Mouse (Mus musculus) embryonic facial prominence, embryonic 15.5 days (tissue): ENCODE data around the gene Spsb3. TPM values are rescaled to one million over a fixed set of nuclear protein-coding genes. Genes with fewer than 3 reads are reported as not detected.

ENCODE experiments used
- ATAC-seq: fragments of 200-750 bp; cut with Nextera tagmentation; 2 replicates; pipeline ENCODE4 v1.8.0; 2017; ENCODE audit warnings: low read depth, moderate TSS enrichment; ENCODE audit not compliant: insufficient number of reproducible peaks, low FRiP score, low TSS enrichment
- H3K27ac ChIP-seq: fragments of 300-500 bp; sonication (generic); replicated peaks from 2 replicates; pipeline ENCODE4 v1.5.1; 2015; ENCODE audit warnings: mild to moderate bottlenecking, inconsistent platforms
- H3K27me3 ChIP-seq: fragments of 300-500 bp; sonication (generic); 2 replicates; pipeline ENCODE4 v1.6.1; 2015; ENCODE audit warnings: inconsistent platforms
- H3K36me3 ChIP-seq: fragments of 300-500 bp; sonication (generic); 2 replicates; pipeline ENCODE4 v1.6.1; 2015; ENCODE audit warnings: mild to moderate bottlenecking, inconsistent platforms
- H3K4me1 ChIP-seq: fragments of 300-500 bp; sonication (generic); 2 replicates; pipeline ENCODE4 v1.6.1; 2015; ENCODE audit warnings: inconsistent platforms
- H3K4me2 ChIP-seq: fragments of 300-500 bp; sonication (generic); replicated peaks from 2 replicates; pipeline ENCODE4 v1.6.1; 2015; ENCODE audit warnings: mild to moderate bottlenecking, inconsistent platforms
- H3K4me3 ChIP-seq: fragments of 300-500 bp; sonication (generic); replicated peaks from 2 replicates; pipeline ENCODE4 v1.5.1; 2015; ENCODE audit warnings: mild to moderate bottlenecking, inconsistent platforms
- H3K9ac ChIP-seq: fragments of 300-500 bp; sonication (generic); 2 replicates; pipeline ENCODE4 v1.6.1; 2015; ENCODE audit warnings: inconsistent platforms
- H3K9me3 ChIP-seq: fragments of 300-500 bp; sonication (generic); replicated peaks from 2 replicates; pipeline ENCODE4 v1.6.1; 2016; ENCODE audit warnings: inconsistent platforms
- WGBS: fragments of 180-500 bp; shearing (Covaris S2); methylation state at CpG from one replicate; pipeline ENCODE4 v1.1.7; 2015; 5-methylcytosine and 5-hydroxymethylcytosine counted together
- polyA plus RNA-seq: library from polyadenylated mRNA; unstranded; fragments of >200 nt; fragmentation: Nextera tagmentation; extraction: Ambion mirVana; gene quantifications from 2 replicates; pipeline ENCODE4 v1.2.1, GENCODE M21; 2015

The Spsb3 gene
- polyA plus RNA-seq, 1 experiment from 2014 or later, result 43.5 TPM

- no peak overlapping the region for H3K4me2 ChIP-seq
- WGBS, result 86% methylated on average over 19 of the region's 19 CpGs
- no peaks in the 10 kb centered on the region for H3K9me3 ChIP-seq
- H3K9ac ChIP-seq, result no peak overlapping the region
- no peak for ATAC-seq
- H3K36me3 ChIP-seq, result peaks cover 52% of the 10 kb centered on the region
- no peaks in the 10 kb centered on the region for H3K27me3 ChIP-seq
- no peak overlapping the region for H3K4me3 ChIP-seq
- H3K27ac ChIP-seq, result no peak overlapping the region
- peaks cover 39% of the 10 kb centered on the region for H3K4me1 ChIP-seq
Observed at GRCm38 (mm10) chr17:24890151-24891092, 4.0 kb downstream of the Spsb3 start.

- Histone ChIP-seq H3K9me3 (no peaks in the 10 kb centered on the region), H3K27ac (no peak overlapping the region), H3K27me3 (no peaks in the 10 kb centered on the region), H3K4me1 (peaks cover 41% of the 10 kb centered on the region), H3K9ac (no peak overlapping the region), H3K4me3 (no peak overlapping the region), H3K4me2 (no peak overlapping the region), H3K36me3 (peaks cover 52% of the 10 kb centered on the region)
- no peak for ATAC-seq
- WGBS, result 81% methylated on average over 13 of the region's 13 CpGs
Observed at GRCm38 (mm10) chr17:24891321-24891720, 4.9 kb downstream of the Spsb3 start.

GRCm38 (mm10) chr17:24892785-24893184, 6.3 kb downstream of the Spsb3 start:
- Histone ChIP-seq H3K36me3 (peaks cover 57% of the 10 kb centered on the region), H3K4me2 (no peak overlapping the region), H3K9me3 (no peaks in the 10 kb centered on the region), H3K4me1 (peaks cover 49% of the 10 kb centered on the region), H3K4me3 (no peak overlapping the region), H3K27me3 (no peaks in the 10 kb centered on the region), H3K9ac (no peak overlapping the region), H3K27ac (no peak overlapping the region)
- no peak for ATAC-seq
- WGBS, result 92% methylated on average over 12 of the region's 12 CpGs

GRCm38 (mm10) chr17:24893276-24893675, 6.8 kb downstream of the Spsb3 start:
- H3K27me3 ChIP-seq, result no peaks in the 10 kb centered on the region
- WGBS, result 89% methylated on average over 2 of the region's 2 CpGs
- peaks cover 47% of the 10 kb centered on the region for H3K4me1 ChIP-seq
- no peaks in the 10 kb centered on the region for H3K9me3 ChIP-seq
- ATAC-seq, result no peak
- H3K36me3 ChIP-seq, result peaks cover 60% of the 10 kb centered on the region
- H3K9ac ChIP-seq, result no peak overlapping the region
- peak overlapping the region; percentile 84 for H3K4me3 ChIP-seq
- no peak overlapping the region for H3K27ac ChIP-seq
- 0 out of 2 replicates have a peak overlapping the region, but pooled peaks have one; percentile 95 for H3K4me2 ChIP-seq

GRCm38 (mm10) chr17:24894061-24894994, 7.9 kb downstream of the Spsb3 start:
- ATAC-seq, result no peak
- Histone ChIP-seq H3K4me1 (peaks cover 43% of the 10 kb centered on the region), H3K9ac (peak overlapping the region; percentile 83), H3K27me3 (no peaks in the 10 kb centered on the region), H3K4me2 (peak overlapping the region; percentile 95), H3K4me3 (peak overlapping the region; percentile 84), H3K9me3 (no peaks in the 10 kb centered on the region), H3K36me3 (peaks cover 62% of the 10 kb centered on the region), H3K27ac (peak overlapping the region; percentile 91)
- 9% methylated on average over 31 of the region's 31 CpGs for WGBS

- peak within 1 kb of the TSS; percentile 84 for H3K4me3 ChIP-seq
- H3K9me3 ChIP-seq, result no peaks in the 10 kb centered on the region
- peaks cover 64% of the 10 kb centered on the region for H3K36me3 ChIP-seq
- peak within 1 kb of the TSS; percentile 95 for H3K4me2 ChIP-seq
- H3K27ac ChIP-seq, result peak within 1 kb of the TSS; percentile 91
- ATAC-seq, result 0 out of 2 replicates have a peak, but pooled peaks have one; percentile 59
- no peaks in the 10 kb centered on the region for H3K27me3 ChIP-seq
- H3K4me1 ChIP-seq, result peaks cover 43% of the 10 kb centered on the region
- peak within 1 kb of the TSS; percentile 83 for H3K9ac ChIP-seq
- WGBS, result under 1% methylated on average over 62 of the region's 62 CpGs
Observed at GRCm38 (mm10) chr17:24894995-24895547, 8.6 kb downstream of the Spsb3 start, which contains the start of the genes Eme2 and Mrps34. Gene Eme2, minus strand, starts transcription at chr17:24895087. Gene Mrps34, plus strand, starts transcription at chr17:24895116.

GRCm38 (mm10) chr17:24895571-24896240, 9.3 kb downstream of the Spsb3 start:
- WGBS, result 10% methylated on average over 23 of the region's 23 CpGs
- ATAC-seq, result no peak
- peak overlapping the region; percentile 91 for H3K27ac ChIP-seq
- no peaks in the 10 kb centered on the region for H3K27me3 ChIP-seq
- peaks cover 43% of the 10 kb centered on the region for H3K4me1 ChIP-seq
- H3K36me3 ChIP-seq, result peaks cover 64% of the 10 kb centered on the region
- H3K9ac ChIP-seq, result peak overlapping the region; percentile 83
- peak overlapping the region; percentile 84 for H3K4me3 ChIP-seq
- H3K9me3 ChIP-seq, result no peaks in the 10 kb centered on the region
- H3K4me2 ChIP-seq, result peak overlapping the region; percentile 95

GRCm38 (mm10) chr17:24896241-24896992, 10.0 kb downstream of the Spsb3 start, which contains the start of gene Nme3:
Gene Nme3, plus strand, starts transcription at chr17:24896500.
- peak within 1 kb of the TSS; percentile 84 for H3K4me3 ChIP-seq
- H3K4me1 ChIP-seq, result peaks cover 43% of the 10 kb centered on the region
- H3K36me3 ChIP-seq, result peaks cover 64% of the 10 kb centered on the region
- peak within 1 kb of the TSS; percentile 83 for H3K9ac ChIP-seq
- no peaks in the 10 kb centered on the region for H3K27me3 ChIP-seq
- 1% methylated on average over 50 of the region's 50 CpGs for WGBS
- peak within 1 kb of the TSS; percentile 95 for H3K4me2 ChIP-seq
- H3K9me3 ChIP-seq, result no peaks in the 10 kb centered on the region
- ATAC-seq, result peak; percentile 62
- peak within 1 kb of the TSS; percentile 91 for H3K27ac ChIP-seq

GRCm38 (mm10) chr17:24896993-24897269, 10.5 kb downstream of the Spsb3 start:
- H3K4me3 ChIP-seq, result peak overlapping the region; percentile 84
- no peak for ATAC-seq
- peaks cover 43% of the 10 kb centered on the region for H3K4me1 ChIP-seq
- H3K9ac ChIP-seq, result peak overlapping the region; percentile 83
- H3K36me3 ChIP-seq, result peaks cover 66% of the 10 kb centered on the region
- peak overlapping the region; percentile 95 for H3K4me2 ChIP-seq
- WGBS, result 28% methylated on average over 11 of the region's 11 CpGs
- H3K27me3 ChIP-seq, result no peaks in the 10 kb centered on the region
- H3K9me3 ChIP-seq, result no peaks in the 10 kb centered on the region
- peak overlapping the region; percentile 72; the same call in 1 of the 2 replicates for H3K27ac ChIP-seq

GRCm38 (mm10) chr17:24897600-24897999, 11.2 kb downstream of the Spsb3 start:
- Histone ChIP-seq H3K4me2 (peak overlapping the region; percentile 95; the same call in 1 of the 2 replicates), H3K9ac (no peak overlapping the region; the same call in 1 of the 2 replicates), H3K4me3 (peak overlapping the region; percentile 84), H3K27ac (no peak overlapping the region), H3K4me1 (peaks cover 43% of the 10 kb centered on the region), H3K27me3 (no peaks in the 10 kb centered on the region), H3K36me3 (peaks cover 66% of the 10 kb centered on the region), H3K9me3 (no peaks in the 10 kb centered on the region)
- ATAC-seq, result no peak
- 74% methylated on average over 4 of the region's 4 CpGs for WGBS
